Mouse (Mus musculus) megakaryocyte, adult 5-6 weeks (primary cell): ENCODE data around the gene Fgfrl1. TPM values are rescaled to one million over a fixed set of nuclear protein-coding genes. Genes with fewer than 3 reads are reported as not detected.

Source experiments
- ATAC-seq: 2 replicates; pipeline ENCODE4 v1.8.0; 2016; ENCODE audit warnings: mild to moderate bottlenecking, inconsistent platforms; ENCODE audit not compliant: poor library complexity, severe bottlenecking
- total RNA-seq, 2 experiments: library from RNA; stranded (forward) in 1 of 2; stranded (reverse) in 1 of 2; fragments of 153-499, 151-499 nt in 1 of 2; fragments of 221-1000, 200-1000 nt in 1 of 2; gene quantifications; 2 replicates each; pipeline versions ENCODE4 v1.2.3 to v1.2.4; 2015 to 2017

Fgfrl1 gene
- total RNA-seq (2015) (0.16 and 1.1 TPM in 2 replicates), total RNA-seq (2017) (0.12 and 1.0 TPM in 2 replicates)

GRCm38 (mm10) chr5:108692271-108692670 is at the start of gene Fgfrl1:
Gene Fgfrl1, plus strand, starts transcription at chr5:108692382.
- peak; percentile 47 for ATAC-seq

DNA sequence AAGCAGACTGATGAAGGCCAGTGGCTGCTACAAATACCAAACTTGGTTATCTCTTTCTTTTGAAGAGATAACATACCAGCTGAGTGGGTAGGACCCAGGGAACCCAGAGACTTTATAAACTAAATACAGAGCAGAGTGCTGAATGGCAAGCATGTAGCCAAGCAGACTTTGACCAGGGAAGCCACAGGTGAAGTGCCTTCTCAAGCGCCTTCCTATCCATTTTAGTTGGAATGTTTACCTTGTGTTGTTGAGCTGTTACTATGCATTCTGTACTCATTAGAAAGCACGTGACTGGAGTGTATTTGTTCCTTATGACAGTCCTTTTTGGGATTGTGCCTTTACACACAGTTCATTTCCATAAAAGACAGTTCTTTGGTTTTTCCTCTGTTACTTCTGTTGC is 48.5 kb upstream of the Fgfrl1 start:
- no peak for ATAC-seq

DNA sequence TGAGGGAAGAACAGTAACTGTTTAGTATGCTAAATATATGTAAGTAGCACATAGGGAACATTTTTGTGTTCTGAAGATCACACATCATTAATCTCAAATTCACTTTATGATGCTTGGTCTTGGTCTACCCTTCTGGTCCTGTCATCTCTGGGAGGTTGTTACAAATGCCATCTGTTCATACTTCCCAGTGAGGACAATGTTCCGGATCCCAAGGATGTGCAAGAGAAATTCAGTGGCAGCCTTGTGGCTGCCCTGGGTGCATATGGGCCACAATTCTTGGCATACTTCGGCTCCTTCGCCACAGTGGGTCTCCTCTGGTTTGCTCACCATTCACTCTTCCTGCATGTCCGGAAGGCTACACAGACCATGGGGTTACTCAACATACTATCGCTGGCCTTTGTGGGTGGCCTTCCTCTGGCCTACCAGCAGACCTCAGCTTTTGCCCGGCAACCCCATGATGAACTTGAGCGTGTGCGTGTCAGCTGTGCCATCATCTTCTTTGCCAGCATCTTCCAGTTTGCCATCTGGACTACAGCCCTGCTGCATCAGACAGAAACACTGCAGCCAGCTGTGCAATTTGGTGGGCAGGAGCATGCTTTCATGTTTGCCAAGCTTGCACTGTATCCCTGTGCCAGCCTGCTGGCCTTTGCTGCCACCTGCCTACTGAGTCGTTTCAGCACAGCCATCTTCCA is 46.4 kb upstream of the Fgfrl1 start:
- no peak for ATAC-seq

- no peak for ATAC-seq
Observed at GRCm38 (mm10) chr5:108646343-108646660, 45.9 kb upstream of the Fgfrl1 start.

- ATAC-seq = no peak
Observed at GRCm38 (mm10) chr5:108647311-108647710, 44.9 kb upstream of the Fgfrl1 start.

DNA sequence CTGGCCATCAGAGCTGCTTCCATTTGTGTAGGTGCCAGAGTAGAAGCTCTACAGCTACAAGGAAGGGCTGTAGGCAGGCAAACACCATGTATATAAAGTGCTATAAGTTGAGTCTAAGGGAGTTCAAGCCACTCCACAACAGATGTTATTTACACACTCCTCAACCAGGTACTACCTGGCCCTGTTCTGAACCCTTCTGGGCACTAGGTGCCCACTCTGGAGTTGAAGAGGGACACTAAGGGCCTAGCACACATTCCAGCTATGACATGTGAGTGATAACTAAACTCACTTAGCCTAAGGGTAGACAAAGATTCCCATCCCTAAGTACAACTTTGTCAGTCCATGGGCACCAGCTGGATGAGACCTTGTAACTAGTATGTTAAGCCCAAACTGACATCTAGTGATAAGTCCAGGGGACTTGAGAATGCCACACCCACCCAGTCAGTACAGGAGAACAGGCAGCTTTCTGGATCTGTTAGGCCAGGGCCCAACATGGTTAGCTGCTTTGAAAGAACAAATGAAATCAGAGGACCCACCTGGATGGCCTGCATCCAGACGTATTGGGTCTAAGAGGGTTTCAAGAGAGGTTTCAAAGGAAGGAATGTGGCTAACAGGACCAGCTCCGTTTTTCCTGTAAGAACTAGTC is 44.2 kb upstream of the Fgfrl1 start:
- ATAC-seq = no peak

GRCm38 (mm10) chr5:108648937-108649576 is 43.1 kb upstream of the Fgfrl1 start:
- no peak for ATAC-seq

- ATAC-seq = no peak
Observed at GRCm38 (mm10) chr5:108650341-108650740, 41.8 kb upstream of the Fgfrl1 start.

DNA sequence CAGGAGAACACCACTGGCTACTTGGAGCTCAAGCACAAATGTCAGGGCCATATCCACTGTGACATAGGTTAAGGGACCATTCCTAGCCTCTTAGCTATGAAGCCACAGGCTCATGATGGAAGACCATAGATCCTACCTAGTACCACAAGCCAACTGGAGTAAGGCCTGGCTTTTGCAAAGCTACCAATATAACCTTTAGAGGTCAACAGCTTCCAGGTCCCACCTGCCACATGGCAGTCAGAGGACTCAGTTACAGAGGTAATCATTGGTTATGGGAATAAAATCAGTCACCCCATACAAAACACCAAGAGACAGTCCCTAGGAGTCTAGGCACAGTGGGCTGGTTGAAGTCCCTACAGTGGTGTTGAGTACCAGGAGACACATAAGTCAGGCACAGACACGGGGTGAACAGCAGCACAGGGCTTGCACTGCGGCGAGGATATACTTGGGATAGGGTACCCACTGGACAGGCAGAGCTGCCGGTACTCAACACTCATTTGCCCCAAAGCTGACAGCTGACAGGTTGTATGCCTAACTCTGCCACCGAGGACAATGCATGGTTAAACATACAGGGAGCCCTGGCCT is 41.0 kb upstream of the Fgfrl1 start:
- ATAC-seq = no peak

DNA sequence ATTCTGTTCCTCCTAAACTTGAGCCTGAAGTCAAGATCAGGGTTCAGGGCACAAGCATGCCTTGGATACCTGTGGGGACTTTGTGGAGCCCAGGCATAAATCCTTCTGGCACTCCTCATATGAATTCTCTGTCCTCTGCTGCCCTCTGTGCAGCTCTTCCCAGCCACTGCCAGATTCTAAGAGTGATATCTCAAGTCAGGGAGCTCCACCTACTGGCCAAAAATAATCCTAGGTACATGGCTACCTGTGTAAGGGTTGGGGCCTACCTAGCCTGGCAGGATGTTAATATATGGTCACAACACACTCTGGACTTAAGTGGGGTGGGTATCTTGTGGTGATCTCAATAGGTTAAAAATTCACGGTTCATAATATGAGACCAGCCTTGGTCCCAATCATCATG is 40.4 kb upstream of the Fgfrl1 start:
- ATAC-seq = peak; percentile 86

DNA sequence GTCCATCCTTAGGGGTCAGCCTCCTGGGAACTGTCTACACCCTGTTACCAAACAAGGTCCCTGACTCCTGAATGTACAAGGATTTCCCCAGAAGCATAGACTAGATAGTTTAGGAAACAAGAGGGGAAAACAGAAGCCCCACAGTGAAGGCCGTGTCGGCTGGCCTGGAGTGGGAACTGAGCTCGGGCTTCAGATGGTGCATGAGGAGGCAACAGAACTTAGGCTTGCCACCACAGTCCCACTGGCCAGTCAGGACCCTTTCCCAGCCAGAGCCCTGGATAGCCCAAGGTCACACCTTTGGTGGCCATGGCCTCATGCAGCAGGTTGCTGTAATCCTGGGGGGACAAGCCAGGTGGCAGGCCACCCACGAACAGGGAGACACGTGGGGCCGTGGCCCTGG is 38.8 kb upstream of the Fgfrl1 start:
- no peak for ATAC-seq

GRCm38 (mm10) chr5:108654444-108654990 is 37.7 kb upstream of the Fgfrl1 start:
- no peak for ATAC-seq

DNA sequence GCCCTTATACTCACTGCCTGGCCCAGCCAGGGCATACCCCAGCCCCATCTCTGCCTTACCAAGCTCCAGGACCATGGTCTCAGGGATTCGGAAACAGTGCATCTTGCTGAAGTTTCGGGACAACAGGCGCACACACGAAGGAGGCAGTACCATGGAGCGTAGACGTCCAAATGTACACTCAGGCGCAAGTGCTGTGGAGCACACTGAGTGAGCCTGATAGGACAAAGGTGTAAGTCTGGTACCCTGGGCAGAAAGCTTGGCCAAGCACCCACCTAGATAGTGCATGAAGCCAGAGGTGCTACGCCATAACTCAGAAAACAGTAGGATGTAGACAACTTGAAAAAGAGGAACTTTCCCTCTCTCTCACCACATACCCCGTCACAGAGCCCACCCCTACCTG is 36.8 kb upstream of the Fgfrl1 start:
- ATAC-seq = no peak

GRCm38 (mm10) chr5:108655891-108656650 is 36.1 kb upstream of the Fgfrl1 start:
- no peak for ATAC-seq

GRCm38 (mm10) chr5:108657406-108657805 is 34.8 kb upstream of the Fgfrl1 start:
- no peak for ATAC-seq

- ATAC-seq = no peak
Observed at GRCm38 (mm10) chr5:108658611-108659010, 33.6 kb upstream of the Fgfrl1 start.

GRCm38 (mm10) chr5:108659698-108660631 is 32.2 kb upstream of the Fgfrl1 start, which contains the start of gene Idua:
Gene Idua, plus strand, starts transcription at chr5:108660331.
- peak; percentile 37 for ATAC-seq

- ATAC-seq = peak; percentile 97
Observed at GRCm38 (mm10) chr5:108660632-108661268, 31.4 kb upstream of the Fgfrl1 start.

- no peak for ATAC-seq
Observed at GRCm38 (mm10) chr5:108662772-108663171, 29.4 kb upstream of the Fgfrl1 start.
